Mouse (Mus musculus) WW6 (cell line): ENCODE data around the gene Sptbn1.

ENCODE experiments used
- DNase-seq: peaks from one replicate; pipeline ENCODE4 v3.0.0-alpha.2; 2013; ENCODE audit warnings: low read depth, low spot score

Sptbn1 gene

DNA sequence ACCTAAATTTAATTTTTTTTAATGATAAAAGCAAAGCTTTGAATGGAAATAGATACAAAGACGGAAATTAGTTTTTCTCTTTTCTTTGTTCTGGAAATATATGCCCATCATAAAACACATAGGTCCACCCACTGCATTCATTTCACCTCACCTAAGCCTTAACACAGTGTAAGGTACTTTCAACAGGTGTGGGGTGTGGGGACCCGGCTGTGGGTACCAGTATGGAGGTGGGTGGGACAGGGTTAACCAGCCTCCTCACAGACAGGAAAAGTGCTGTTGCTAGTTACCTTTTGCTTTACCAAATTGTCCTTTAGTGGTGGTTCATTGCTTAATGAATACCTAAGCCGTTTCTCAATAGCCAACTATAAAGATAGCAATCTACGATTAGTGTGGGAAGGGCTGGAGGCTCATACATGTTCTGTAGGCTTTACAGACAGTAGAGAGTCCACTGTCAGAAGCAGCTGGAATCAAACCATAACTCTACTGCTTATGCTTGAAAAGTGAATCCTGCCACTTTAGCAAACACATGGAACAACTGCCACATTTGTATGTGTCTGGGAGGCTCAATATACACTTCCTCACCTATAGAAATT, 96.3 kb downstream of the Sptbn1 start:
- DNase-seq, result no peak

DNA sequence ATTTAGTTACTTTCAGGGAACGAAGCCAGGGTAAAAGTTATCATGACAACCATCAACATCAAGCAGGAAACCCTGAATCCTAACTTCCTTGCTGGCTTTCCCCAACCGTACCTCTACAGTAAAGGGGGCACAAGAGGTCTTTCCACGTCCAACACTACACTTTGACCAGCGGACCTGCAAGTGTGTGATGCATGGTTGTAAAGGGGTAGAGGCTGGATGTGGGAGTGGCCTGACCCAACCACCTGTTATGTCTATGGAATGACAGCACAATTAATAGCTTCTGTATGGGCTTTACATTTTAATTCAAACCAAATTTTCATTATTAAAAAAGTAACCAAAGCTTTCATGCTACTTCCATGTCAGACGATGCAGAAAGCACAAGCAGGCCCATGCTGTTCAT, 96.8 kb downstream of the Sptbn1 start:
- DNase-seq, result no peak

DNA sequence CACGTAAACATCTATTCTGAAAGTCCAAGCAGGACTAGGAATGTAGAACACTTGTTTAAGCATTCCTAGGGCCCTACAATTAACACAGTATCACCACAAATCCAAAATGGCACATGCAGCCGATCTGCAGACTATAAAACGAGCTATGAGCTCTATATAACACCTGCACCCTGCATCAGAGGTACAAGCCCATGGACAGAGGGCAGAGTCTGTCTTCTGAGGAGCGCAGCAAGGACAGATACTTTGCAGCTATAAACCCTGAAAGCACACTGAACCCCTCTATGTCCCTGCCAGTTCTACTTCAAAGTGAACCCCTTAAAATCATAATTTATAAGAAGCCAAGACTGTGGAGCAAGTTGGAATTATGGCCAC, 101.4 kb downstream of the Sptbn1 start:
- DNase-seq, result no peak

DNA sequence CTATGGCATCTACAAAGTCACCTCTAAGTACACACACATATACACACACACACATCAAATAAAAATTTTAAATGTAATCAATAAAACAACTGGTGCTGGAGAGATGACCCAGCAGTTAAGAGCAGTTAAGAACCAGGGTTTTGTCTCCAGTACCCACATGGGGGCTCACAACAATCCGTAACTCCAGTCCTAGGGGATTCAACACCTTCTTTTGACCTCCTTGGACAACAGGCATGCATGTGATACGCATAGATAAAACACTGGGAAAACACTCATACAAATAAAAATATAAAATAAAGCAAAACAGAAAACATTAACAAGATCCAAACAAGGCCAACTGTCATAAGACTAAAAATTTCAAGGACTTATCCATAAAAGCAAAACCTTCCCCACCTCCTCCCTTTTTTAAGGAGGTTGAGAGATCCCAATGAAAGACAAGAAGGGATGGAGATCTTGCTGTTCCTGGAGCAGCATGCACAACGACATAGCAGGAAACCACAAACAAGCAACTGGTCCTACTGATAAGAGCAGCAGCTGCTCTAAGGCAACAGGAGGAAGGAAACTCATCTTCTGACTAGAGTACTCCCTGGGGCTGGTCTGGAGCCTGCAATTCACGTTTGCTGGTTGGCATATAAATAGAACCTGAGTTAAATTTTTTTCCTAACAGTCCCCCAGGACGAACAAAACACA, 102.0 kb downstream of the Sptbn1 start:
- no peak for DNase-seq

DNA sequence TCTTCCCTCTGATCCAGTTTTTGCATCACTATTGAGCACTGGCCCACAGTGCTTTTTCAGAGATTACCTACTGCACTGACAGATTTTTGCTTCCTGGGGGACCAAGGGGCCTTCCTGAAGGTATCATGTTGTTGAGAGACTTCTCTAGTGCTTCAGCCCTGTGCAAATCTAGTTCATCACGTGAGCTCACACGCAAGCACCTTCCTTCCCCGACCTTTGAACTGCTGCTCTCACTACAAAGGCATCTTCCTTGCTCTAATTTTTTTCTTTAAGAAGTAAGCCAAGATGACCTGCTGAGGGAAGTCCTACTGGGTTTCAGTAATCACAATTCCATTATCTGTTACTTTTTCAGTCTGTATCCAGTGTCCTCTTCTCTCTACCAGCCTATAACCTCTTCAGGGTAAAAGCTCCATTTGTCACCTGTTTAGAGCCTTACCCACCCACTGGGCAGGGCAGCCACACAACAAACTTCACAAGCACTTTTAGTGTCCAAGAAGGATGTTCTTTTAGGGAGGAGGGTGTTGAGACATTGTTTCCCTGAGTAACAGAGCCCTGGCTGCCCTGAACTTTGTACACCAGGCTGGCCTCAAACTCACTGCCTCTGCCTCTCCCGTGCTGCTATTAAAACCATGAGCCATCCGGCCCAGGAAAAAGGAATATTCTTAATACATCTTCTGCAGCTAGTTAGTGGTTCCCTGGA, 103.3 kb downstream of the Sptbn1 start:
- DNase-seq, result no peak

DNA sequence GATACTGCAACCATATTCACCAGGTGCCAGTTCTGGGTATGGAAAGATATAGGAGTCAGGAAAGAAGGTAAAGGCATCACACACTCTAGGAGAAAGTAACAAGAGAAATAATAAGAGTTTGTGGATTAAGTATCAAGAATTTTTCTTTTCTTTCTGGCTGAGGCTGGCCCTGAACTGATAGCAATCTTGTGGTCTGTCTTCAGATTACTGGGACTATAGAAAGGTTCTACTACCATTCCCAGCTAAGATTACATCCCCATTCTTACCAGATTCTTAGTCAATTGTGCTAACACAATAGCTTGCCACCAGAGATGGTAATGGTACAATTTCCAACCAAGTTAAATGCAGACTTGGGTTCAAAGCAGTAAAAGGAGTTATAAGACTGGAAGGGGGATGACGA, 104.1 kb downstream of the Sptbn1 start:
- DNase-seq, result no peak

DNA sequence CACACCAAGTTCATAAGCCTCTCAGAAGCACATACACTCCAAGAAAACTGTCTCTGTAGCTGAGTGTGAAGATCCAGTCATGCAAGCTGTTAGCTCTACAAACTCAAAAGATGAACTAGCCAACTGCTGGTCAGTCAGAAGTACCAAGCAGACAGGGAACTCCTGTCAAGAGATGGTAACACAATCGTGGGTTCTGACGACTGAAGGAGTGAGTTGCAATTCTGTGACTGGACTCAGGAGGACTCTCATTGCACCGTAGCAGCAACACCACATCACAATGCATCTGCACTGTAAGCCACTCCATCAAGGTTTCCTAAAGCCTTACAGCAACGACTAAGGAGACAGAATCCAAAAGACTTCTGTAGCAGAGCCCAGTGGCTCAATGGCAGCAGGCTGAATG, 104.9 kb downstream of the Sptbn1 start:
- DNase-seq, result no peak

DNA sequence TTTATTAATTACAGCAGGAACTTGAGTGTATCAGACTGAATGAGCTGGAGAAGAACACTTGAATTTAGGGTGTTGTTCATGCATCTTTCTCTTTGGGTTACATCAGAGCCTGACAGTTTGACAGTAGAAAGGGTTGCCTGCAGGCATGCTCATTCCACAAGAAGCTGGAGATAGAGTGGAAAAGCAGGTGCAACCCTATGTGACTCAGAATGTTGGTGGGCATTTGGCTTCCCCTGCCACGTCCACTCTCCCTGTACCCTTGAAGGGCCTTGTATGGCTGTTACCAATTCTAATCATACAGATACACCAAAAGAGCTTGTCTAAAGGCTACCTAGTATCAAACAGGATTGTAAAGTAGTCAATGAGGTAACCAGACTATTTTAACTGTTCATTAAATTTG, 106.2 kb downstream of the Sptbn1 start:
- no peak for DNase-seq

DNA sequence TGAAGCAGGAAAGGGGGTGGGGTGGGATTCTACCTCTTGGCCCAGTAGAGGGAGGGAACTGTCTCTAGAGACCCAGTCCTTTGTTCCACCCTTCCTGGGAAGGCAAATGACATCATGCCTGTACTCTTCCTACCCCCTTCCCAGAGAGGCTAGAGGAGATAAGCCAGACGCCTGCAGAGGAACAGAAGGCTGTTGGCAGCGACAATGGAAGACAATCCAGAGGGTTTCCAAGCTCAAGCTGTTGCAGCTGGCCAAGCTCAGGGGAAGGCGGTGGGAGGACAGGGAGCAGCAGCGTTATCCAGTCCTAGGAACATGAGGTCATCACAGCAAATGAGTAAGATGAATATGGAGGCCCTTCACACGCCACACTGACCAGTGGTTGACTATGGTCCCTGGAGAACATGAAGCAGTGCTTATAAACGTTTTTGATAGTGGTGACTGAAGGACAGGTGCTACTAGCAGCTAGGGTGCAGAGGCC, 106.8 kb downstream of the Sptbn1 start:
- DNase-seq, result peak; percentile 65

DNA sequence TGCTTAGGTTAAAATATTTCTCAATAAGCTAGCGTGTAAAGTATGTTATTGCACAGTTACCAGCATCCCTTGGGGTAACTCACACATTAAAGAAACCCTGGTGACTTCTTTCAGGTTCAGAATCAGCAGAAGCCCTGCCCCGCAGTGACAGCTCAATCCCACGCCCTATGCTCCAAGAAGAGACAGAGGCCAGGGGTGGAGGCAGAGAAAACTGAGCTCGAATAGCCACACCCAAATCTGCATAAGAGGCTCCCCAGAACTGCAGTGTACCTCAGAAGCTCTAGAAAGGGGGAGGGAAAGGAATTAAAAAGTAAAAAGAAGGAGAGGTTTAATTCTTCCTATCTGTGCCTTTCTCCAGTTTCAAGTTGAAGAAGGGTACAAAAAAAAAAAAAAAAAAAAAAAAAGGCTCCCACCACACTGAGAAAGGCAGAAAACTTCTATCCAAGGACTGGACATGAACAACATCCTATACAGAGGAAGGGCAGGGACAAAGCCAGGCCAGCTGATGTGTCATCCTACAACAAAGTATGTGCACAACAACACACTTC, 107.3 kb downstream of the Sptbn1 start:
- no peak for DNase-seq

DNA sequence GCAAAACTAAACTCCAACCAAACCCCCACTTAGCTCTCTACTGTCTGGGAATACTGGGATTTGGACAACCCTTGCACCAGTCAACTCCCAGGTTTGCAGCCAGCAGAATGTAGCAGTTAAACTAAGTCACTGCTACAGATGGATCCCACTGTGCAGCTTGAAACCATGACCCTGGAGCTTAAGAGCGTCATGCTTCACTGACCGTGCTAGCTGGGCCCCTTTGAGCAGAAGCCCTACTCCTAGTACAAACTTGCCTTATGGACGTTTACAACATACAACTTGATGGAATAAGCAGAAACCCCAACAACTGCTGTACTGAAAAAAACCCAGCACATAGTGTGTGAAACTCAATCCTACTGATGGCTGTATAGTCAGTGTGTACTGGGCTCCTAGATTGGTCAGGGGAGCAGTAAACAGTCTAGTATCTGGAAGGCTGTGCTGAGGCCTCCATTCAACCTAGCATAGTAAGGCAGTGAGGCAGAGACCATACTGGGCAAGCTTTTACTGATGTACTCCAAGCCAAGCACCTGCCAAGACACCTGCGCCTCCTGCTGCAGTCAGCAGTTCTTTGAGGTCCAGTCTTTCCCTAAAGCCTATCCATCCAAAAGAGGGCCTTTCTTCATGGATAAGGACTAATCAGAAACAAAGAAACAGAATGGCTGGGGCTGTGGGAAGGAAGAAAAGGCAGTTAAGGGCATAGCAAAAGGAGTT, 108.3 kb downstream of the Sptbn1 start:
- DNase-seq, result no peak

DNA sequence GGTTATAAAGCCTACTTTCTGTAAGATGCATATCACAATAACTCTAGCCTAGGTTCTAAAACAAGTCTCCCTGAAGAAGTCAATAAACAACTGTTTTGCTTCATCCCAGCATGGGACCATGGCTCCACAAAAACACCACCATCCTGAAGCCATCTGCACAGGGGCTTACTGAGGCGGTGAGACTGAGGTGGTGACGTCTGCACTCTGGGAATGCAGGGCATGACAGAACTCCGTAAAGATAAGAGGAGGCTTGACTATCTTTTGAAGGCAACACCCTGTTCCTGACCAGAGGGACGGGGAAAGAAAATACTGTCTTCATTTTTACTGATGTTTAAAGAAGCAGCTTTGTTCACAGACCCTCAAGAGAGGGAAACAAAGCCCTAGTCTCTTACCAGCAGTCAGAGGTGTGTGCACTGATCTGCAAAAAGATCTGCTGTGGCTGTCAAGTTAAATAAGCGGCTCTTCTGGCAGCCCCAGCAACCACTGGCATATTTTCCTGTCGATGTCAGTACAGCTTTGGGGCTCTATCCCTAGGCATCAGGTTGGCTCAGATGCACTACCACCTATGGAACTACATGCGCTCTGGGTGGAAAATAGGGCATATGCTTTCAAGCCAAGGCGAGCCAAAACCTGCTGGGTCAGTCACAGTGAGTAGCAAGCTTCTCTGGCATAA, 109.8 kb downstream of the Sptbn1 start:
- no peak for DNase-seq

DNA sequence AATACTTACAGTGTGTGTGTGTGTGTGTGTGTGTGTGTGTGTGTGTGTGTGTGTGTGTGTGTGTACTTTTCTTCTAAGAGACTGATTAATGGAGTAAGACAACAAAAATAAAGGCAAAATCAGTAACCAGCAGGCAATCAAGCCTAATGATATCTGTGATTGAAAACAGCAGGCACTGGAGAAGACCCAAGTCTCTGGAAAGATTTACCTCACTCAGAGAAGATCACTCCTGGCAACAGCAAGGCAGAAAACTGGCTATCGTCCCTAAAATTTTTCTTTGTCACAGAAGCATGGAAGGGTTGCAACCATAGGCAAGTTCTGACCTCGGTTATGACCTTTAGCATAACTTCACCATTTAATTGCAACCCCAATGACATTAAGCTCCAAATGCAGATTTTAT, 112.1 kb downstream of the Sptbn1 start:
- DNase-seq, result no peak

DNA sequence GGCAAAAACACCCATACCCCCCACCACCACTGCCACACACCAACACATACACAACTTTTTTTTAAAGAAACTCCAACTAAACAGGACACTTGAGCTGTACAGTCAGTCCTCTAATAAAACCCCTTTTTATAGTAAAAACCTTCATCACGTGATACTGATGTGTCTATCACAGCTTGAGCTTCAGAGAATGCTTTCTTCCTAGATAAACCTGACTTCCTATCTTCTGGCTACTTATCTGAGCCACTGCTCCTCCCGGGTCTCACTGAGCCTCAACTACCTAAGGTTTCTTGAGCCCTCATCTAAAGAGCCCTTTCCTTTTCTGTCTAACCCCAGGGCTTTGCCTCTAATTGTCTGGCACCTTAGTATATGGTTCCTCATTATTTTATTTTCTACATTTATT, 113.0 kb downstream of the Sptbn1 start:
- no peak for DNase-seq

DNA sequence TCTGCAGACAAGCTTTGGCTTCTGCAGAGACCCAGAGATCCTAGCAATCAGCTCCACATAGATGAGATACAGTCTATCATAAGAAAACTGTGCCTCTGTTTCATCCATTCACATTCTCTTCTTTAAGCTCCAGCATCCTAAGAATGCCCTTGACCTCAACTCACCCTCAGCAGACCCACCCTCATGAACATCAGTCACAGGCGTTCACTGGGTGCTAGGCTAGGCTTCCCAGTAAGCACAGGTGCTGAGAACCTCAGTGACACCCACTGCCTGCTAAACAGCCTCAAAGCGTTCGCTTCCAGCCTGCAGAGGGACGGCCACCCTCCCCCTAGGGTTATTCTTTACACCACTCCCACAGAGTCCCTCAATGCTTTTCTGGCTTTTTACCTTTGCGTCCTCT, 119.1 kb downstream of the Sptbn1 start:
- DNase-seq, result no peak

DNA sequence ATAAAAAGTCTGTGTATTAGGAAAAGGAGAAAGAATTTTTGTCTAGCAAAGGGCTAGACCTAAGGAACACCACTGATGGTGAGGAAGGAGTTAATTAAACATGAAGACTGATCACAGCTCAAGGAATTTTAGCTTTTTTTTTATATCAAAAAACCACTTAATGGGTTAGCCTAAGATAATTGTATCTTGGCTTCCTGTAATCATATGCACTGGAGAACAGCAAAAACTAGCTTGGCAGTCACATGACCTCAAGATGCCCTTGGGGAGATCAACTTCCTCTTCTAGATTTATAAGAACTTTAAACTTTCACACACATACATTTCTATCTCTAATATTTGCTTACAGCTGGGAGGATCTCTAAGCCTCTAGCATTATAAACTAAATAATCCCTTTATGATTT, 119.6 kb downstream of the Sptbn1 start:
- no peak for DNase-seq

DNA sequence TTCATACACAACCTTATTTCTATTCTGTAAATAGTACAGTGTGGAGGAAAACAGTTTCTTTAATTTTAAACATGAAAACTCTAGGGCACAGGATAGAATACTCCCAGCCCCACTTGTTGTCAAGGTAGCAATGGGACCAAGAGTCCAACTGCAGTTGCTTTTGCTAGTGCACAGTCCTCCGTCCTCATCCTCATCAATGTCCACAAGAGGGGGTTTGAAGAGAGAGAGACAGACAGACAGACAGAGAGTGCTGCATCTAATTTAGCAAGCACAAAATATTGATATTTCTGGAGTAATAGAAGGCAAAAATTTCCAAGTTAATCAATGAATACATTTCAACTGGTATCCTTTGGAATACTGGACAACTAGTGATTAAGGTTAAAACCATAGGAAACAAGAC, 120.1 kb downstream of the Sptbn1 start:
- no peak for DNase-seq

DNA sequence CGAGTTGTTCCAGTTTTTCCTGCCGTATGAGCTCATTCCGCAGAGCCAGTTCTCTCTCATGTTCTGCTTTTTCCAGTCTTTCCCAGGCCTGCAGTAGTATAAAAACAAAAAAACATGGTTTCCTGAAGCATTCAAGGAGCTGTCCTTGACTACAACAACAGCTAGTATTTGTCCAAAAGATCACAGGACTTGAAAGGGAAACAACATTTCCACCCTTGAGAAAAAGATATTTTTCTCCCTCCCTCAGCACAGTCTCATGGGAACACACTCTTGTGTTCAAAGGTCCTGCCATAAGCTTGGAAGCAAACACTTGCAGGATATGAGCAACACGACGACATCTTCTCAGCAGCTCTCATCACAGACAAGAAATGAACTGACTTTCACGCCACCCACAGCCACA, 124.9 kb downstream of the Sptbn1 start:
- no peak for DNase-seq

DNA sequence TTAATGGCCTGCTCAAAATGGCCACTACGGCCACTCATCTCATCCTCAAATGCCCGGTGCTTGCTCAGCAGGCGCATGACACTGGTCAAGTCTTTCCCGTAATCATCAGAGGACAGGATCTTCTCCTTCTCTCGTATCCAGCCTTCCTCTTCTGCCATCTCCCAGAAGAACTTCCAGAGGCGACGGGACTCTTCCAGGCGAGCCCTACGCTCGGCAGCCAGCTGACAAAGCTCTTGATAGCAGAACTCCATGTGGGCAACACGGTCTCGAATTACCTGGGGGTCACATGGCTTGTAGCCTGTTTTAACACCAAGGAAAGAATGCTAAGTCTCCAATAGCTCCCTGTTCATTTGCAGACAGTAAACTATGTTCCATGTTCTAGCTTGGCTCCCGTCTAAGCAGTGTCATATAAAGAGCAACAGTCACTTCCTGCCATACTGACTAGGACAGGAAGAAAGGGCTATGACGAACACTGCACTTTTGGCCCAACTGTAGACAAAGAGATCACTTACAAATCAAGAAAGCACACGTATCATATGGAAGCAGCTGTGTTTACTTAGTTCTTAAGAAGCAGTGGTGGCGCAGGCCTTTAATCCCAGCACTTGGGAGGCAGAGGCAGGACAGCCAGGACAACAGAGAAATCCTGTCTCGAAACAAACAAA, 128.7 kb downstream of the Sptbn1 start:
- DNase-seq, result no peak

DNA sequence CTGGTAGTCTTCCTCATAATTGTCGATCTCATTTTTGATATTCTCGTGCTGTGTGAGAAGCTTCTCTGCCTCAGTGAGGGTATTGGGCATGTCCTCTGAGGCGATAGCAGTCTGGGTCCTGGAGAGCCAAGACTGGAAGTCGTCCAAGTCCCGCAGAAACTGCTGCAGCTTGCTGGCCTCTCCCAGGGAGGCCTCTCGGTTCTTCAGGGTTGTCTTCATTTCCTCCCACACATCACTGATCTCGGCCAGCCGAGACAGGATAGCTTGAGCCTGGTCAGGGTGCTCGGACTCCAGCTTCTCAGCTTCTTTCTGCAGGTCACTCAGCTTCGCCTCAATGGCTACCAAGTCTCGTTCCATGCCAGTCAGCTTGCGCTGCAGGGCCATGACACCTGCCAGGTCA, 130.9 kb downstream of the Sptbn1 start:
- no peak for DNase-seq

DNA sequence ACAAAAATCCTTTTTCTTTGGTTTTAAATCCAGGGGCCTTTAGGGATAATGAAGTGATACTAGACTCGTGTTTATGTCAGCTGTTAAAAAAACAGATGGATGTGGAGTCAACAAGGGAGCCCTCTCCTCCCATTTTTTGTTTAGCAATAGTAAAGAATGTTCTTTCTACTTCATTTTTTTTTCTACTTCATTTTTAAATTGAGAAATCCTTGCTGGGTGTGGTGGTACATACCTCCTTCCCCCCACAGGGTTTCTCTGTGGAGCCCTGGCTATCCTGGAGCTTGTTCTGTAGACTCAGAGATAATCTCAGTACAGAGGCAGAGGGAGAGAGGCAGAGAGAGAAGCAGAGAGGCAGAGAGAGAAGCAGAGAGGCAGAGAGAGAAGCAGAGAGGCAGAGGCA, 133.9 kb downstream of the Sptbn1 start:
- DNase-seq, result no peak
